Mouse (Mus musculus): ENCODE data around the gene Cenpw. TPM values are rescaled to one million over a fixed set of nuclear protein-coding genes. Genes with fewer than 3 reads are reported as not detected.

The Cenpw gene
- 69.6 and 104 TPM in 2 replicates for polyA plus RNA-seq (2012)

GRCm38 (mm10) chr10:30199916-30200826, at the start of gene Cenpw:
TSS of gene Cenpw (minus strand) at chr10:30200560.
- no peak for TF ChIP-seq GATA1 (IDR thresholded peaks at IDR 0.05; ENCODE audit: low read length)

- no peak for TF ChIP-seq GATA1 (IDR thresholded peaks at IDR 0.05; ENCODE audit: low read length)
Observed at GRCm38 (mm10) chr10:30249654-30250053, 49.3 kb upstream of the Cenpw start.

- no peak for TF ChIP-seq GATA1 (IDR thresholded peaks at IDR 0.05; ENCODE audit: low read length)
Observed at GRCm38 (mm10) chr10:30199501-30199900, 859 bp downstream of the Cenpw start.

GRCm38 (mm10) chr10:30167700-30168099, 32.7 kb downstream of the Cenpw start:
- no peak for TF ChIP-seq GATA1 (IDR thresholded peaks at IDR 0.05; ENCODE audit: low read length)
